In the genomic region with DNA sequence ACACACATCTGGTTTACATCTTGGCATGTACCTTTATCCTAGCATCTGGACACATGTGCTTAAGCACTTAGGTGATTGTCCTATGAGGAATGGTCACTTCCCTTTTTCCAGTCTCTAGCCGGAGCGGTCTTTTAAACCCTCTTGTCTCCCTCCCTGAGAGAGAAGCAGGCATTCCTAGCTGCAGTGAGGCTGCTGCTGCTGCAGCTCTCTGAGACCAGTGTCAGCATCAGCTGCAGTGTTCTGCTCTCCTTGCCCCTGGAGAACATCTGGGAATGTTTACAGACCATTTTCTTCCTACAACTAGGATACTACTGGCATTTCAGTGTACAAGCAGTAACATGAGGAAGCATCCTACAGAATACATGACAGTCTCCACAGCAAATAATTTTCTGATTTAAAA, we compare ENCODE assay signal across 25 mouse cellular contexts.
A peak's percentile ranks its signal among the peaks of the same experiment; 100 is the strongest.
DNase-seq lines count a peak whose midpoint lies in the region; ATAC-seq and TF ChIP-seq lines count a peak whose summit lies in the region.
"Had no signal": no experiment of that assay in that cellular context is flagged by ENCODE, and none has a peak within 500 bp of the region (broad histone marks: within the 10 kb centered on the region; RNA-seq: fewer than 3 reads in every experiment).

No protein-coding gene starts in this region.

- 78% methylated on average over 2 of the region's 2 CpGs for WGBS in midbrain, postnatal 0 days
- WGBS in midbrain, embryonic 13.5 days: 71% methylated on average over 2 of the region's 2 CpGs
- 34% methylated on average over 2 of the region's 2 CpGs for WGBS in limb, embryonic 10.5 days
- 59% methylated on average over 2 of the region's 2 CpGs for WGBS in neural tube, embryonic 15.5 days
- 72% methylated on average over 2 of the region's 2 CpGs for WGBS in forebrain, postnatal 0 days

- peak; percentile 36 for DNase-seq in embryo, embryonic 10 days (ENCODE audit: low spot score)
- DNase-seq in embryo, embryonic 9.5 days (ENCODE audit: extremely low spot score): no peak
- DNase-seq in midbrain, postnatal 0 days (ENCODE audit: low spot score): peak; percentile 18
- peak; percentile 37 for DNase-seq in limb, embryonic 10.5 days (ENCODE audit: low spot score)
- no peak for DNase-seq in forebrain, postnatal 0 days
- DNase-seq in retina, postnatal 1 day: no peak
- DNase-seq: adrenal gland, postnatal 14 days; cerebellum, adult 11 months; cerebellum, adult 9-11 months; gastrocnemius, postnatal 36 days; heart, postnatal 36 days; kidney, adult 18-20 months; left cerebral cortex, postnatal 4 days; liver, embryonic 13.5 days; lung, adult 2 months; lung, postnatal 14 days; right cerebral cortex, postnatal 14 days had no signal

- ATAC-seq in midbrain, postnatal 0 days (ENCODE audit: low FRiP score): no peak
- ATAC-seq in midbrain, embryonic 13.5 days: no peak
- no peak for ATAC-seq in neural tube, embryonic 15.5 days (ENCODE audit: low FRiP score)
- no peak for ATAC-seq in forebrain, postnatal 0 days
- ATAC-seq: forebrain, embryonic 16.5 days; midbrain, embryonic 15.5 days had no signal

- H3K27ac ChIP-seq in midbrain, postnatal 0 days (ENCODE audit: low read depth, low read length): no peak overlapping the region
- H3K27ac ChIP-seq in midbrain, embryonic 13.5 days: no peak overlapping the region
- peak overlapping the region; percentile 36; the same call in 1 of the 2 replicates for H3K27ac ChIP-seq in limb, embryonic 10.5 days
- H3K27ac ChIP-seq in neural tube, embryonic 15.5 days (replicated peaks): peak overlapping the region; percentile 48
- H3K27ac ChIP-seq in forebrain, postnatal 0 days (ENCODE audit: low read depth, low read length): no peak overlapping the region
- H3K27ac ChIP-seq: forebrain, embryonic 10.5 days; heart, embryonic 15.5 days; kidney, postnatal 0 days; liver, embryonic 13.5 days; midbrain, embryonic 15.5 days had no signal

- H3K36me3 ChIP-seq in midbrain, postnatal 0 days (ENCODE audit: insufficient read depth, low read length): no peaks in the 10 kb centered on the region
- H3K36me3 ChIP-seq in midbrain, embryonic 13.5 days: peaks cover 3% of the 10 kb centered on the region; the same call in 1 of the 2 replicates
- no peaks in the 10 kb centered on the region for H3K36me3 ChIP-seq in limb, embryonic 10.5 days
- H3K36me3 ChIP-seq in neural tube, embryonic 15.5 days: no peaks in the 10 kb centered on the region
- no peaks in the 10 kb centered on the region for H3K36me3 ChIP-seq in forebrain, postnatal 0 days (ENCODE audit: insufficient read depth)
- H3K36me3 ChIP-seq: forebrain, embryonic 10.5 days; heart, embryonic 15.5 days; liver, embryonic 13.5 days; midbrain, embryonic 15.5 days had no signal

- no peaks in the 10 kb centered on the region for H3K4me1 ChIP-seq in midbrain, postnatal 0 days (ENCODE audit: insufficient read depth, low read length)
- 0 out of 2 replicates have a peak, but pooled peaks cover 8% of the 10 kb centered on the region for H3K4me1 ChIP-seq in midbrain, embryonic 13.5 days (replicated peaks)
- H3K4me1 ChIP-seq in limb, embryonic 10.5 days: peaks cover 18% of the 10 kb centered on the region
- H3K4me1 ChIP-seq in neural tube, embryonic 15.5 days: peaks cover 5% of the 10 kb centered on the region
- H3K4me1 ChIP-seq in forebrain, postnatal 0 days (ENCODE audit: insufficient read depth): 0 out of 2 replicates have a peak, but pooled peaks cover 4% of the 10 kb centered on the region
- H3K4me1 ChIP-seq: forebrain, embryonic 10.5 days; heart, embryonic 15.5 days; liver, embryonic 13.5 days had no signal

- no peak overlapping the region for H3K4me2 ChIP-seq in midbrain, postnatal 0 days (ENCODE audit: low read depth, low read length, poor library complexity, severe bottlenecking)
- H3K4me2 ChIP-seq in midbrain, embryonic 13.5 days (replicated peaks): no peak overlapping the region
- H3K4me2 ChIP-seq in neural tube, embryonic 15.5 days: no peak overlapping the region
- no peak overlapping the region for H3K4me2 ChIP-seq in forebrain, postnatal 0 days (ENCODE audit: low read depth)
- H3K4me2 ChIP-seq: heart, embryonic 15.5 days; liver, embryonic 13.5 days; midbrain, embryonic 15.5 days had no signal

- no peak for TF ChIP-seq CTCF in midbrain, postnatal 0 days (IDR thresholded peaks at IDR 0.05)
- no peak for TF ChIP-seq CTCF in forebrain, postnatal 0 days (IDR thresholded peaks at IDR 0.05; ENCODE audit: low read depth)

- no peak overlapping the region for H3K4me3 ChIP-seq in midbrain, postnatal 0 days (ENCODE audit: low read depth, low read length)
- H3K4me3 ChIP-seq in midbrain, embryonic 13.5 days (replicated peaks): no peak overlapping the region
- H3K4me3 ChIP-seq in limb, embryonic 10.5 days: no peak overlapping the region
- H3K4me3 ChIP-seq in neural tube, embryonic 15.5 days (replicated peaks): no peak overlapping the region
- no peak overlapping the region for H3K4me3 ChIP-seq in forebrain, postnatal 0 days (ENCODE audit: low read depth, low read length)
- H3K4me3 ChIP-seq: forebrain, embryonic 10.5 days; heart, embryonic 15.5 days; liver, embryonic 13.5 days; midbrain, embryonic 15.5 days; myocyte had no signal

- H3K9ac ChIP-seq in midbrain, postnatal 0 days (replicated peaks; ENCODE audit: low read length, poor library complexity, severe bottlenecking): no peak overlapping the region
- H3K9ac ChIP-seq in midbrain, embryonic 13.5 days (replicated peaks): no peak overlapping the region
- H3K9ac ChIP-seq in neural tube, embryonic 15.5 days (replicated peaks): no peak overlapping the region
- no peak overlapping the region for H3K9ac ChIP-seq in forebrain, postnatal 0 days
- H3K9ac ChIP-seq: heart, embryonic 15.5 days; liver, embryonic 13.5 days; midbrain, embryonic 15.5 days had no signal

- no peaks in the 10 kb centered on the region for H3K27me3 ChIP-seq in midbrain, postnatal 0 days (ENCODE audit: insufficient read depth, low read length)
- no peaks in the 10 kb centered on the region for H3K27me3 ChIP-seq in midbrain, embryonic 13.5 days
- H3K27me3 ChIP-seq in limb, embryonic 10.5 days (ENCODE audit: low read depth, poor library complexity, severe bottlenecking): no peaks in the 10 kb centered on the region
- H3K27me3 ChIP-seq in neural tube, embryonic 15.5 days (replicated peaks): no peaks in the 10 kb centered on the region
- no peaks in the 10 kb centered on the region for H3K27me3 ChIP-seq in forebrain, postnatal 0 days (ENCODE audit: insufficient read depth, low read length)
- H3K27me3 ChIP-seq: heart, embryonic 15.5 days; liver, embryonic 13.5 days; midbrain, embryonic 15.5 days had no signal

- no peaks in the 10 kb centered on the region for H3K9me3 ChIP-seq in midbrain, postnatal 0 days (ENCODE audit: low read length)
- H3K9me3 ChIP-seq in midbrain, embryonic 13.5 days: no peaks in the 10 kb centered on the region
- H3K9me3 ChIP-seq in limb, embryonic 10.5 days (replicated peaks): no peaks in the 10 kb centered on the region
- no peaks in the 10 kb centered on the region for H3K9me3 ChIP-seq in neural tube, embryonic 15.5 days (replicated peaks)
- no peaks in the 10 kb centered on the region for H3K9me3 ChIP-seq in forebrain, postnatal 0 days (ENCODE audit: low read length)
- H3K9me3 ChIP-seq: forebrain, embryonic 10.5 days; heart, embryonic 15.5 days; liver, embryonic 13.5 days; midbrain, embryonic 15.5 days had no signal

Comparison
In these comparisons a context has a peak if more than half of its experiments do, and no peak if none do; other contexts are left out.
1. DNase-seq: peak in embryo, embryonic 10 days (single experiment), midbrain, postnatal 0 days (single experiment) and limb, embryonic 10.5 days (single experiment); none in embryo, embryonic 9.5 days (single experiment), forebrain, postnatal 0 days (single experiment) and retina, postnatal 1 day (single experiment).
2. H3K27ac ChIP-seq: peak in limb, embryonic 10.5 days (single experiment) and neural tube, embryonic 15.5 days (single experiment); none in midbrain, postnatal 0 days (single experiment), midbrain, embryonic 13.5 days (single experiment) and forebrain, postnatal 0 days (single experiment).